ENCODE assay signal across 8 mouse cellular contexts in the genomic region with DNA sequence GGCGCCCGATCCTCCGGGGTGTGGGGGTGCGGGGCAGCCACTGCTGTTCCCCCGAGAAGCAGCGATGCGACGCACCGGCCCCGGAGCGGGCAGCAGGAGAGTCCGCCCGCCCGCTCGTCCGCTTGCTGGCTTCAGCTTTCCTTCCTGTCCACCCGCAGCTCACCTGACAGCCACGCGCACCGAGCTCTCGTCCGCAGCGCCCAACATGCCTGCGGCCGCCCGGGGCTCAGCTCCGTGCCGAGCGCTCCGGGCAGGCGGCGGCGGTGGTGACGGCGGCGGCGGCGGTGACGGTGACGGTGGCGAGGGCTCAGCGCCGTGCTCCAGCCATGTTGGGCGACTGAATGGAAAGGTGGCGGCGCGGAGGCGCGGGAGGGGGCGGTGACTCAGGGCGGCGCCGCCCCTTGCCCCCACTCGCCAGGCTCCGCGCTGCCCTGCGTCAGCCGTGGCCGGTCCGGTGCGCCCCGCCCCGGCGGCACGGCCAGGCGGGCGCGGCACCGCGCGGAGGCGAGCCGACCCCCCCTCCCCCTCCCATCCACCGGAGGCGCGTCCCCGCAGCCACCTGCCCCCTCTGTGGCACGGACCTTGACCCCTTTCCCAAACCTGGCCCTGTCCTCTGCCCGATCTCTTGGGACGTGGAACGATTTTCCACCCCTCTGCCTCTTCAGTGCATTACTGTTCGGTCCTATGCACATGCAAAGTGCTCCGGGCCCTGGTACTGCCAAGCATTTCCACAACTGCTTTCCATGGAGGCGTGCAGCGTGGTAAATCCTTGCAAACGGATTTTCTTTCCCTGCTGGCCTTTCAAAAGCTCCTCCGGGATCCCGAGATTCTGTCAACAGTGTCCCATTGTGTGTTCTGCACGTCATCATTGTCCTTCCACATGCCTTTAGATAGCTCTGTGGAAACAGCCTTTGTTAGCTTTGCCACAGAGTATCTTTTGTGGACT. TPM values are rescaled to one million over a fixed set of nuclear protein-coding genes. Genes with fewer than 3 reads are reported as not detected.
A peak's percentile ranks its signal among the peaks of the same experiment; 100 is the strongest.
DNase-seq lines count a peak whose midpoint lies in the region; ATAC-seq lines count a peak whose summit lies in the region.

Kif21a (minus strand) TSS at position 453 of the 946 bp plus-strand sequence.

- no peaks in the 10 kb centered on the region for H3K36me3 ChIP-seq in intestine, embryonic 14.5 days (ENCODE audit: control insufficient read depth, insufficient read depth, low read length)

- H3K4me3 ChIP-seq in intestine, embryonic 14.5 days (ENCODE audit: low read depth, low read length): peak within 1 kb of the TSS; percentile 88

- DNase-seq in adrenal gland, postnatal 36 days: peak; percentile 88 to 89
- DNase-seq in embryo, embryonic 10 days (ENCODE audit: low spot score): peak; percentile 82
- DNase-seq in gastrocnemius, postnatal 25 days: peak; percentile 78
- DNase-seq in intestine, embryonic 14.5 days (ENCODE audit: low spot score): peak; percentile 83
- DNase-seq in left cerebral cortex, adult 8-10 months (ENCODE audit: low spot score in 2 of 2): peak; percentile 69 to 76
- DNase-seq in lung, postnatal 36 days: peak; percentile 72
- DNase-seq in right cerebral cortex, adult 18-20 months: peak; percentile 87

- H3K4me1 ChIP-seq in intestine, embryonic 14.5 days (replicated peaks; ENCODE audit: control insufficient read depth, insufficient read depth, low read length): no peaks in the 10 kb centered on the region

- H3K9ac ChIP-seq in intestine, embryonic 14.5 days (ENCODE audit: low read length): peak within 1 kb of the TSS; percentile 60

- WGBS in intestine, embryonic 14.5 days: 1% methylated on average over 73 of the region's 89 CpGs

- no peaks in the 10 kb centered on the region for H3K27me3 ChIP-seq in intestine, embryonic 14.5 days (replicated peaks; ENCODE audit: control insufficient read depth, insufficient read depth, low read length)

- peak within 1 kb of the TSS; percentile 78 for H3K27ac ChIP-seq in intestine, embryonic 14.5 days (ENCODE audit: low read depth)

- peak; percentile 94 for ATAC-seq in intestine, embryonic 14.5 days (replicated peaks; ENCODE audit: low FRiP score, low TSS enrichment, low read depth)
- ATAC-seq in inflammation-experienced regulatory T-cells, adult 6 months: no peak

- no peaks in the 10 kb centered on the region for H3K9me3 ChIP-seq in intestine, embryonic 14.5 days (ENCODE audit: control insufficient read depth, low read length)

- peak within 1 kb of the TSS; percentile 97 for H3K4me2 ChIP-seq in intestine, embryonic 14.5 days (ENCODE audit: low read length)

RNA-seq across cellular contexts. Expression of gene Kif21a, which starts in this region (rescaled TPM):
- 10 to 100 TPM; 16.6 to 20.1 TPM for total RNA-seq in adrenal gland, postnatal 36 days (2021)
- 10 to 100 TPM in 1 of 2 experiments, 1 to 10 TPM in 1; 9.5 to 14.9 TPM for total RNA-seq in gastrocnemius, postnatal 25 days (2021)
- 12.5 and 12.8 TPM in 2 replicates for polyA plus RNA-seq in intestine, embryonic 14.5 days (2014; fragmentation: Nextera tagmentation; extraction: Ambion mirVana)
- total RNA-seq in left cerebral cortex, adult 8-10 months (2022): 100 to 1,000 TPM; 130 to 143 (median 135) TPM
- polyA plus RNA-seq in inflammation-experienced regulatory T-cells, adult 6 months (2017; shearing (Covaris generic)): not detected

Comparison
In these comparisons a context has a peak if more than half of its experiments do, and no peak if none do; other contexts are left out.
1. RNA of gene Kif21a (total RNA-seq): 130 to 143 TPM in left cerebral cortex, adult 8-10 months; 16.6 to 20.1 TPM in adrenal gland, postnatal 36 days and 9.5 to 14.9 TPM in gastrocnemius, postnatal 25 days; every median in the first group is over 4 times any median in the second.
2. RNA of gene Kif21a (polyA plus RNA-seq): 12.5 to 12.8 TPM in intestine, embryonic 14.5 days; not detected in inflammation-experienced regulatory T-cells, adult 6 months; every median in the first group is over 10 times any median in the second.
3. Peak in every context shown above with its lines, with median percentiles within 50 percentile points of each other: DNase-seq.